Mouse (Mus musculus): ENCODE measurements around the gene Znrf3. TPM values are rescaled to one million over a fixed set of nuclear protein-coding genes. Genes with fewer than 3 reads are reported as not detected.

Gene Znrf3
- polyA plus RNA-seq, 1 experiment: 2.0 TPM

DNA sequence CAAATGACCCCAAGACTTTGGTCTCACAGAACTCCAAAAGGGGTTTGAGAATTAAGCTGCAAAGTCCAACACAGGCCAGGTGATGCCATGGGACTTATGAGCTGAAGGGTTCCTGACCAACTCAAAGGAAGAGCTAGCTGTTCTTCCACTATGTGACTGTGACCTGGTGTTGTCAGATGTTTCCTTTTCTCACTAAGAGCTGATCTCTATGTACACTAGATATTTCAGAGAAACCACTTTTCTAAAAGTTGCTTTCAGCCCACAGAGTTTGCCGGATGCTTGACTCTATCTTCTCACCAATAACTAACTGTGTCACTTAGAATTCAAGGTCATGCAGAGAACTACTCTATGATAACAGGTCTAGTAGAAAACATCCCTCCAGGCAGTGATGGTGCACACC lies 9.2 kb downstream of the Znrf3 start:
- H3K27ac ChIP-seq (ENCODE audit: control insufficient read depth, insufficient read depth, low read depth, low read length, poor library complexity): no peak overlapping the region
- 80% methylated on average over 1 of the region's 1 CpGs for WGBS
- TF ChIP-seq POLR2A (IDR thresholded peaks at IDR 0.05; ENCODE audit: borderline replicate concordance, control insufficient read depth, low read depth, low read length) (no peak), CTCF (IDR thresholded peaks at IDR 0.05; ENCODE audit: control insufficient read depth, insufficient read depth, low read length) (no peak)
- no peaks in the 10 kb centered on the region; the same call in 1 of the 2 replicates for H3K4me1 ChIP-seq (ENCODE audit: control insufficient read depth, insufficient read depth, low read length)
- no peak overlapping the region for H3K4me3 ChIP-seq (replicated peaks; ENCODE audit: control insufficient read depth, low read depth, low read length)

DNA sequence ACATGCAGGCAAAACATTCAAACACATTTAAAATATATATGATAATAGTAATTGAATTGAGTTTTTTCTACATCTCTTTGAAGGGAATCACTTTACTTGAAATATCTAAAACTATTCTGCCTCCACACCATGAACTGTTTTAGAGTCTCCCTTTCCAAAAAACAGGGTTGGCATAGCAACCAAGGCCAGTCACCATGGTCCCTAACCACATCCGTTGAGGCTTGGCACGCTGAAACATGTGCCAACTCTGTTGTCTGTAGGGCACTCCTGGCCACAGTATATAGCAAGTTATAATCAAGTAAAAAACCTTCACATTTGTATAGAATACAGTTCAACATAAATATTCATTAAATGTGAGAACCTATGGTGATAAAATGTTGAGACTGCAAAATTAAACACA lies 12.3 kb downstream of the Znrf3 start:
- no peak overlapping the region for H3K27ac ChIP-seq (ENCODE audit: control insufficient read depth, insufficient read depth, low read depth, low read length, poor library complexity)
- no peak for TF ChIP-seq CTCF (IDR thresholded peaks at IDR 0.05; ENCODE audit: control insufficient read depth, insufficient read depth, low read length)
- TF ChIP-seq POLR2A (IDR thresholded peaks at IDR 0.05; ENCODE audit: borderline replicate concordance, control insufficient read depth, low read depth, low read length): no peak
- H3K4me1 ChIP-seq (ENCODE audit: control insufficient read depth, insufficient read depth, low read length): no peaks in the 10 kb centered on the region; the same call in 1 of the 2 replicates
- 4% methylated on average over 2 of the region's 2 CpGs for WGBS
- no peak overlapping the region for H3K4me3 ChIP-seq (replicated peaks; ENCODE audit: control insufficient read depth, low read depth, low read length)

DNA sequence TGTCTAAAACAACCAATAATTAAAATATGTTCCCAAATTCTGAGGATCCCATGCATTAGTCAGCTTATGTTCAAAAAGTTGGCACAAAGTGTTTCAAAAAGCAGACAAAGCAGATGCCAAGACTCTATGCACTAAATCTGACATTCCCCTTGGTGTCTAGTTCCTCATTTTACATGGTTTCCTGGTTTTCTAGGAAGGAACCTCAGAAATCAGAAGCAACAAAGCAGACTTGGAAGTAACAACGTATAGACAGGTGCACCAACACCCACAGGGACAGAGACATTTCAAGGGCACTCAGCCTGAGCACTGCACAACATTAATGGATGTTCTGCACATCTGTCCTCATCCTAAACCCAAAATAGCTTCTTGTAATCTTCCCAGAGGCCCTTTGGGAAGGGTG lies 13.8 kb downstream of the Znrf3 start:
- TF ChIP-seq CTCF (IDR thresholded peaks at IDR 0.05; ENCODE audit: control insufficient read depth, insufficient read depth, low read length) (no peak), POLR2A (IDR thresholded peaks at IDR 0.05; ENCODE audit: borderline replicate concordance, control insufficient read depth, low read depth, low read length) (no peak)
- no peak overlapping the region for H3K27ac ChIP-seq (ENCODE audit: control insufficient read depth, insufficient read depth, low read depth, low read length, poor library complexity)
- no peaks in the 10 kb centered on the region; the same call in 1 of the 2 replicates for H3K4me1 ChIP-seq (ENCODE audit: control insufficient read depth, insufficient read depth, low read length)
- H3K4me3 ChIP-seq (replicated peaks; ENCODE audit: control insufficient read depth, low read depth, low read length): no peak overlapping the region
- 5% methylated on average over 1 of the region's 1 CpGs for WGBS

DNA sequence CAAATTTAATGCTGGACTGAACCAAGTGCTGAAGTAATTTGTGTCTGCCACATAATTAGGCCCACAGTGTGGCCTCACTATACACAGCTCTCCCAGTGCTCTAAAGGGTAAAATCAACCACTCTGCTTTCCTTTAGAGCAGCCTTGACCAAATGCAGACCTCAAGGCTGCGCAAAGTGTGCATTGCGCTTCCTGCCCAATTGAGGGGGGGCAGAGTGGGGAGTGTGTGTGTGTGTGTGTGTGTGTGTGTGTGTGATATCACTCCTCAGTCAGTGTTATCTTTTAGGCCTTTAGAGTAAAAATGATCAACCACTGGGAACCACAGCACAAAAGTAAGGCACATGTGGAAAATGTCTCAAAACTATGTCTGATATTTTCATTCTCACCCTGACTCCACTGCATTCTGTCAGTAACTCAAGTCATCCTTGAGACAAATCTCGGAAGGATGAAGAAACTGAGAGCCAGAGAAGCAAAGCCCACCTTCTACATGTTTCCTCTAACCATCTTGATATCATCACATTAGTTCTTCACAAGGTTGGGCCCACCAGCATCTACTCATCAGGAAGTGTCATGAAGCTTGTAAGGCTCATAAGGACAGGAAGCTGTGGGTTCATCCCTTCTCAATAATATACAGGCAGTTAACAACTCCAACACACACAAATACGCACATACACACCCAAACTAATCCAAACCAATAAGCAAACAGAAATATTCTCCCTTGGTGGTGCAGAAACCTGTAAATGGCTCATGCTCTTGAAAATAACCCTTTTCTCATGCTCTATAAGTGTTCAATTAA lies 15.1 kb downstream of the Znrf3 start:
- Histone ChIP-seq H3K27ac (ENCODE audit: control insufficient read depth, insufficient read depth, low read depth, low read length, poor library complexity) (no peak overlapping the region), H3K4me3 (replicated peaks; ENCODE audit: control insufficient read depth, low read depth, low read length) (no peak overlapping the region), H3K4me1 (ENCODE audit: control insufficient read depth, insufficient read depth, low read length) (no peaks in the 10 kb centered on the region; the same call in 1 of the 2 replicates)
- TF ChIP-seq CTCF (IDR thresholded peaks at IDR 0.05; ENCODE audit: control insufficient read depth, insufficient read depth, low read length): no peak
- TF ChIP-seq POLR2A (IDR thresholded peaks at IDR 0.05; ENCODE audit: borderline replicate concordance, control insufficient read depth, low read depth, low read length): no peak
- 53% methylated on average over 4 of the region's 4 CpGs for WGBS

DNA sequence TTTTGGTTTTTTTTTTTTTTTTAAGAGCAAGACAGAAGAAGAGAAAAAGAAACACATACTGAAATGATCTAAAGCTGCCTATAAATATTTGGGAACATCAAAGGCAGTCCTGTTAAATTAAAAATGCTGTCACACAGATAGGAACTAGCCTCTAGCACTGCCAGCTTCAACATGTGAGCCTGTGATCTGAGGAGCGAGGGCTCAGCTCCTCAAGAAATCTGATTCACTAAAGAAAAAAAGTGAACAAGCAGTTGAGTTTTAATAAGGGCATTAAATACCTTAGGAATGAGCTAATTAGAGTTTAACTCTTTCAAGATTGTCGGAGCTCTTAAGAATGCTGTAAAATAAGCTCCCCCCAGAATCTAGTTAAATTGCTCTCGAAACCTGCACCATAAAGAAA lies 17.4 kb downstream of the Znrf3 start:
- Histone ChIP-seq H3K4me3 (replicated peaks; ENCODE audit: control insufficient read depth, low read depth, low read length) (no peak overlapping the region), H3K27ac (ENCODE audit: control insufficient read depth, insufficient read depth, low read depth, low read length, poor library complexity) (no peak overlapping the region), H3K4me1 (ENCODE audit: control insufficient read depth, insufficient read depth, low read length) (no peaks in the 10 kb centered on the region; the same call in 1 of the 2 replicates)
- TF ChIP-seq CTCF (IDR thresholded peaks at IDR 0.05; ENCODE audit: control insufficient read depth, insufficient read depth, low read length): no peak
- no peak for TF ChIP-seq POLR2A (IDR thresholded peaks at IDR 0.05; ENCODE audit: borderline replicate concordance, control insufficient read depth, low read depth, low read length)
- WGBS: 92% methylated on average over 3 of the region's 3 CpGs

DNA sequence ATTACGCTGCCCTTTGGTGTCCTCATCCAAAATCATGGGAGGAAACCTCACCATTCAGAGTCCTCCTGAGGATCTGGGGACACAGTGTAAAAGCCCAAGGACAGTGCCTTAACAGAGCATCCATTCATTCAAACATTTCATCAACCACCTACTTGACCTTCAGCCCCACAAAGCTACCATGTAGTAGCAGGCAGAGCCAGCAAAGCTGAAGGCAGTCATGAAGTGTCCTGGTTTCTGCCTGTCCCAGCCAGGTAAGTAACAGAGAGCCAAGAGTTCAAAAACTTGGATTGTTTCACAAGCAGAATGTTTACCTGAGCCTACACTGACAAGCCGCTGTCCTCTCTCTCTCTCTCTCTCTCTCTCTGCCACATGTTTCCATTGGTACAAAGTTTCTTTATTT lies 18.3 kb downstream of the Znrf3 start:
- WGBS: 81% methylated on average over 2 of the region's 2 CpGs
- Histone ChIP-seq H3K27ac (ENCODE audit: control insufficient read depth, insufficient read depth, low read depth, low read length, poor library complexity) (no peak overlapping the region), H3K4me1 (ENCODE audit: control insufficient read depth, insufficient read depth, low read length) (no peaks in the 10 kb centered on the region; the same call in 1 of the 2 replicates), H3K4me3 (replicated peaks; ENCODE audit: control insufficient read depth, low read depth, low read length) (no peak overlapping the region)
- TF ChIP-seq POLR2A (IDR thresholded peaks at IDR 0.05; ENCODE audit: borderline replicate concordance, control insufficient read depth, low read depth, low read length) (no peak), CTCF (IDR thresholded peaks at IDR 0.05; ENCODE audit: control insufficient read depth, insufficient read depth, low read length) (no peak)

DNA sequence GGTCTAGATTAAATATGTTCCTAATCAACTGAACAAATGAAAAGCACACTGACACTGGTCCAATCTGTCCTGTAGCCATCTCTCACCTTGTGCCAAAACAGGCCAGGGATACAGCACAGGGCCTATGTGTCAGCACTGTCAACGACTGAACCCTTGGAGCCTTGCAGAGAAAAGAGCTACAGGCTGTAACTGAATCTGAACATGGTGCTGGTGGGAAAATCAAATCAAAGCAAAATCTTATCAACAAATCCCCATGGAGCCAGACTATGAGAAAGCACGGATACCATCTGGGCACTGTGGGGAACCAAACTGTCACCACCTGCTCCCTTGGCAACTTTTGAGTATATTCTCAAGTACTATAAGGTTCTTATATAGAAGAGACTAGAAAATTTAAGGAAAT lies 19.5 kb downstream of the Znrf3 start:
- H3K4me1 ChIP-seq (ENCODE audit: control insufficient read depth, insufficient read depth, low read length): no peaks in the 10 kb centered on the region
- WGBS: 61% methylated on average over 2 of the region's 2 CpGs

DNA sequence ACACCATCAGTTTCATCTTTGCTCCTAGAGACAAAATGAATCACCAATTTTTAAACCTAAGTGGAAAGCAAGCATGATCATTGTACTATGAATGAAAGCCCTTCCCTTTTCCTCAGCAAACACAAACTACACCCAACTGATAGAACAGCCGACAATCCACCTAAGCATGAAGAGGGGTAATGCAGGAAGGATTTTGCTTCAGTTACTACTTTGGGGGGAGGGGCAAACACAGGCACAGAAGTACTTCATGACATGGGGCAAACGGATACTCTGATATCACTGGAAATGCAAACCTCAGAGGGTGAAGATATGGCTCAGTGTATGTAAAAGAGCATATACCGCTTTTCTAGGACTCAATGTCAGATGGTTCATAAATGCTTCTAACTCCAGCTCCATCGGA lies 20.5 kb downstream of the Znrf3 start:
- WGBS: 59% methylated on average over 4 of the region's 4 CpGs
- Histone ChIP-seq H3K27ac (ENCODE audit: control insufficient read depth, insufficient read depth, low read depth, low read length, poor library complexity) (no peak overlapping the region), H3K4me3 (replicated peaks; ENCODE audit: control insufficient read depth, low read depth, low read length) (no peak overlapping the region), H3K4me1 (ENCODE audit: control insufficient read depth, insufficient read depth, low read length) (no peaks in the 10 kb centered on the region)
- TF ChIP-seq POLR2A (IDR thresholded peaks at IDR 0.05; ENCODE audit: borderline replicate concordance, control insufficient read depth, low read depth, low read length): no peak
- no peak for TF ChIP-seq CTCF (IDR thresholded peaks at IDR 0.05; ENCODE audit: control insufficient read depth, insufficient read depth, low read length)

More for the DNA sequence above, 19.5 kb downstream of the Znrf3 start:
- TF ChIP-seq POLR2A (IDR thresholded peaks at IDR 0.05; ENCODE audit: borderline replicate concordance, control insufficient read depth, low read depth, low read length) (no peak), CTCF (IDR thresholded peaks at IDR 0.05; ENCODE audit: control insufficient read depth, insufficient read depth, low read length) (no peak)
- Histone ChIP-seq H3K4me3 (replicated peaks; ENCODE audit: control insufficient read depth, low read depth, low read length) (no peak overlapping the region), H3K27ac (ENCODE audit: control insufficient read depth, insufficient read depth, low read depth, low read length, poor library complexity) (no peak overlapping the region)

All from bone marrow, adult 2 months (tissue).